Mouse (Mus musculus): ENCODE data around the gene Rere.

DNA sequence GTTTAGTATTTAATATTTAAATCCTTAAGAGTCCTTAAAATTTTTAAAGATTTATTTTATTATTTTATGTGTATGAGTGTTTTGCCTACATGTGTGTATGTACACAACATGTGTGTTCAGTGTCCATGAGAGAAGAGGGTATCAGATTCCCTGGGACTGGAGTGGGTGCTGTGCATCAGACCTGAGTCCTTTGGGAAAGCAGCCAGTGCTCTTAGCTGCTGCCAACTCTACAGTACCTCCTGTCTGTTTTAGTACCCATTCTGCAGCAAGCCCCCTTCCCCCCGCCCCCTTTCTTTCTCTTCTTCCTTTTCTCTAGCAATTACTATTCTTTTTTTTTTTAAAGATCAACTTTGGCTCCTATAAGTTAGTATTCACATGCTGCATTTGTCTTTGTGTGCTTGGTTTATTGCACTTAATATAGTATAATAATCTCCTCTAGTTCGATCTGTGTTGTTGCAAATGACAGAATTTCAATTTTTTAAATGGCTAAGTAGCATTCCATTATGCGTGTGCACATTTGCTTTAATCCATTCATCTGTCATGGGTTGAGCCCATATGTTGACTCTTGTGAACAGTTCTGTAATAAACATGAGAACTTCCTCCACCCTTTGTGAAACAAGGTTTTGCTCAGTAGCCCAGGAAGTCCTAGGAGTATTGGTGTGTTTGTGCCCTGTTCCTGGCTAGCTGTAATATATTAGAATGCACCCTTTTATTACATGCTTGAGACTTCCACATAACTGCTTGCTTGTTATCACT lies 43.8 kb downstream of the Rere start:
- TF ChIP-seq GATA1 (IDR thresholded peaks at IDR 0.05; ENCODE audit: low read length) (no peak), TAL1 (IDR thresholded peaks at IDR 0.05; ENCODE audit: low read length) (no peak)

All from erythroblast, embryonic 14.5 days (primary cell).